Mouse (Mus musculus): ENCODE data around the gene Tubb4b. TPM values are rescaled to one million over a fixed set of nuclear protein-coding genes. Genes with fewer than 3 reads are reported as not detected.
A peak's percentile ranks its signal among the peaks of the same experiment; 100 is the strongest.

Gene Tubb4b
- polyA plus RNA-seq, 1 experiment from 2014 or later, result 319 TPM

GRCm38 (mm10) chr2:25182664-25183063, 41.8 kb downstream of the Tubb4b start:
- Histone ChIP-seq H3K4me2 (ENCODE audit: low read length) (peak overlapping the region; percentile 80), H3K4me3 (replicated peaks; ENCODE audit: low read depth, low read length) (peak overlapping the region; percentile 72), H3K9ac (replicated peaks; ENCODE audit: low read length) (peak overlapping the region; percentile 60; the same call in 1 of the 2 replicates), H3K4me1 (ENCODE audit: control insufficient read depth, insufficient read depth, low read length) (peaks cover 51% of the 10 kb centered on the region), H3K36me3 (ENCODE audit: control insufficient read depth, insufficient read depth, low read length) (no peaks in the 10 kb centered on the region), H3K27ac (replicated peaks; ENCODE audit: low read depth, low read length) (peak overlapping the region; percentile 52), H3K9me3 (ENCODE audit: control insufficient read depth, low read length) (no peaks in the 10 kb centered on the region), H3K27me3 (ENCODE audit: control insufficient read depth, insufficient read depth, low read length) (no peaks in the 10 kb centered on the region)
- DNase-seq (peak; percentile 74), ATAC-seq (ENCODE audit: low FRiP score, low TSS enrichment) (no peak)
- WGBS, result 2% methylated on average over 6 of the region's 6 CpGs

- peak overlapping the region; percentile 72 for H3K4me3 ChIP-seq (replicated peaks; ENCODE audit: low read depth, low read length)
- H3K36me3 ChIP-seq (ENCODE audit: control insufficient read depth, insufficient read depth, low read length), result no peaks in the 10 kb centered on the region
- H3K27ac ChIP-seq (replicated peaks; ENCODE audit: low read depth, low read length), result peak overlapping the region; percentile 83
- no peaks in the 10 kb centered on the region for H3K9me3 ChIP-seq (ENCODE audit: control insufficient read depth, low read length)
- 0% methylated on average over 17 of the region's 17 CpGs for WGBS
- DNase-seq (peak; percentile 46), ATAC-seq (ENCODE audit: low FRiP score, low TSS enrichment) (no peak)
- peaks cover 58% of the 10 kb centered on the region for H3K4me1 ChIP-seq (ENCODE audit: control insufficient read depth, insufficient read depth, low read length)
- H3K9ac ChIP-seq (replicated peaks; ENCODE audit: low read length), result peak overlapping the region; percentile 60
- H3K4me2 ChIP-seq (ENCODE audit: low read length), result peak overlapping the region; percentile 80
- no peaks in the 10 kb centered on the region for H3K27me3 ChIP-seq (ENCODE audit: control insufficient read depth, insufficient read depth, low read length)
These were observed 42.6 kb downstream of the Tubb4b start for GRCm38 (mm10) chr2:25181891-25182397.

GRCm38 (mm10) chr2:25180973-25181890, 43.3 kb downstream of the Tubb4b start:
- H3K4me3 ChIP-seq (replicated peaks; ENCODE audit: low read depth, low read length), result peak overlapping the region; percentile 72
- ATAC-seq (ENCODE audit: low FRiP score, low TSS enrichment) (peak; percentile 31; the same call in 1 of the 2 replicates), DNase-seq (peak; percentile 78)
- H3K27ac ChIP-seq (replicated peaks; ENCODE audit: low read depth, low read length), result peak overlapping the region; percentile 83
- H3K9me3 ChIP-seq (ENCODE audit: control insufficient read depth, low read length), result no peaks in the 10 kb centered on the region
- H3K36me3 ChIP-seq (ENCODE audit: control insufficient read depth, insufficient read depth, low read length), result no peaks in the 10 kb centered on the region
- H3K27me3 ChIP-seq (ENCODE audit: control insufficient read depth, insufficient read depth, low read length), result no peaks in the 10 kb centered on the region
- H3K4me1 ChIP-seq (ENCODE audit: control insufficient read depth, insufficient read depth, low read length), result peaks cover 65% of the 10 kb centered on the region
- peak overlapping the region; percentile 80 for H3K4me2 ChIP-seq (ENCODE audit: low read length)
- WGBS, result under 1% methylated on average over 100 of the region's 100 CpGs
- H3K9ac ChIP-seq (replicated peaks; ENCODE audit: low read length), result peak overlapping the region; percentile 60

GRCm38 (mm10) chr2:25180478-25180903, 44.0 kb downstream of the Tubb4b start, which contains the start of gene Nrarp:
Gene Nrarp (plus strand): TSS chr2:25180758.
- Histone ChIP-seq H3K9me3 (ENCODE audit: control insufficient read depth, low read length) (no peaks in the 10 kb centered on the region), H3K4me3 (replicated peaks; ENCODE audit: low read depth, low read length) (peak within 1 kb of the TSS; percentile 72)
- 0% methylated on average over 35 of the region's 35 CpGs for WGBS

GRCm38 (mm10) chr2:25179566-25180217, 44.8 kb downstream of the Tubb4b start:
- Histone ChIP-seq H3K27me3 (ENCODE audit: control insufficient read depth, insufficient read depth, low read length) (no peaks in the 10 kb centered on the region), H3K36me3 (ENCODE audit: control insufficient read depth, insufficient read depth, low read length) (no peaks in the 10 kb centered on the region), H3K9ac (replicated peaks; ENCODE audit: low read length) (peak overlapping the region; percentile 46; the same call in 1 of the 2 replicates), H3K4me1 (ENCODE audit: control insufficient read depth, insufficient read depth, low read length) (peaks cover 64% of the 10 kb centered on the region), H3K27ac (replicated peaks; ENCODE audit: low read depth, low read length) (peak overlapping the region; percentile 55), H3K4me2 (ENCODE audit: low read length) (peak overlapping the region; percentile 80), H3K4me3 (replicated peaks; ENCODE audit: low read depth, low read length) (peak overlapping the region; percentile 72), H3K9me3 (ENCODE audit: control insufficient read depth, low read length) (no peaks in the 10 kb centered on the region)
- WGBS, result 31% methylated on average over 15 of the region's 15 CpGs
- no peak for ATAC-seq (ENCODE audit: low FRiP score, low TSS enrichment)
- no peak for DNase-seq

More at GRCm38 (mm10) chr2:25180478-25180903, 44.0 kb downstream of the Tubb4b start, which contains the start of gene Nrarp:
- Histone ChIP-seq H3K9ac (replicated peaks; ENCODE audit: low read length) (peak within 1 kb of the TSS; percentile 60), H3K27ac (replicated peaks; ENCODE audit: low read depth, low read length) (peak within 1 kb of the TSS; percentile 83), H3K36me3 (ENCODE audit: control insufficient read depth, insufficient read depth, low read length) (no peaks in the 10 kb centered on the region), H3K4me2 (ENCODE audit: low read length) (peak within 1 kb of the TSS; percentile 80), H3K4me1 (ENCODE audit: control insufficient read depth, insufficient read depth, low read length) (peaks cover 70% of the 10 kb centered on the region), H3K27me3 (ENCODE audit: control insufficient read depth, insufficient read depth, low read length) (no peaks in the 10 kb centered on the region)
- DNase-seq (peak; percentile 96), ATAC-seq (ENCODE audit: low FRiP score, low TSS enrichment) (peak; percentile 90)

- Histone ChIP-seq H3K9me3 (ENCODE audit: control insufficient read depth, low read length) (no peaks in the 10 kb centered on the region), H3K27me3 (ENCODE audit: control insufficient read depth, insufficient read depth, low read length) (no peaks in the 10 kb centered on the region), H3K36me3 (ENCODE audit: control insufficient read depth, insufficient read depth, low read length) (no peaks in the 10 kb centered on the region), H3K27ac (replicated peaks; ENCODE audit: low read depth, low read length) (peak overlapping the region; percentile 77), H3K4me3 (replicated peaks; ENCODE audit: low read depth, low read length) (no peak overlapping the region), H3K4me1 (ENCODE audit: control insufficient read depth, insufficient read depth, low read length) (peaks cover 56% of the 10 kb centered on the region), H3K9ac (replicated peaks; ENCODE audit: low read length) (0 out of 2 replicates have a peak overlapping the region, but pooled peaks have one; percentile 23), H3K4me2 (ENCODE audit: low read length) (peak overlapping the region; percentile 43)
- DNase-seq (peak; percentile 59), ATAC-seq (ENCODE audit: low FRiP score, low TSS enrichment) (no peak)
- WGBS, result 12% methylated on average over 10 of the region's 10 CpGs
These were observed 46.1 kb downstream of the Tubb4b start for GRCm38 (mm10) chr2:25178285-25178972.

GRCm38 (mm10) chr2:25177685-25178084, 46.8 kb downstream of the Tubb4b start:
- WGBS, result 0% methylated on average over 6 of the region's 6 CpGs
- Histone ChIP-seq H3K4me1 (ENCODE audit: control insufficient read depth, insufficient read depth, low read length) (peaks cover 51% of the 10 kb centered on the region), H3K9me3 (ENCODE audit: control insufficient read depth, low read length) (no peaks in the 10 kb centered on the region), H3K27ac (replicated peaks; ENCODE audit: low read depth, low read length) (peak overlapping the region; percentile 77), H3K4me3 (replicated peaks; ENCODE audit: low read depth, low read length) (no peak overlapping the region), H3K27me3 (ENCODE audit: control insufficient read depth, insufficient read depth, low read length) (no peaks in the 10 kb centered on the region), H3K36me3 (ENCODE audit: control insufficient read depth, insufficient read depth, low read length) (no peaks in the 10 kb centered on the region), H3K4me2 (ENCODE audit: low read length) (peak overlapping the region; percentile 43), H3K9ac (replicated peaks; ENCODE audit: low read length) (peak overlapping the region; percentile 23; the same call in 1 of the 2 replicates)
- ATAC-seq (ENCODE audit: low FRiP score, low TSS enrichment) (peak; percentile 27; the same call in 1 of the 2 replicates), DNase-seq (peak; percentile 79)

GRCm38 (mm10) chr2:25177076-25177475, 47.4 kb downstream of the Tubb4b start:
- 27% methylated on average over 4 of the region's 4 CpGs for WGBS
- Histone ChIP-seq H3K4me2 (ENCODE audit: low read length) (peak overlapping the region; percentile 43), H3K9ac (replicated peaks; ENCODE audit: low read length) (0 out of 2 replicates have a peak overlapping the region, but pooled peaks have one; percentile 23), H3K36me3 (ENCODE audit: control insufficient read depth, insufficient read depth, low read length) (no peaks in the 10 kb centered on the region), H3K27ac (replicated peaks; ENCODE audit: low read depth, low read length) (peak overlapping the region; percentile 77), H3K27me3 (ENCODE audit: control insufficient read depth, insufficient read depth, low read length) (no peaks in the 10 kb centered on the region), H3K4me1 (ENCODE audit: control insufficient read depth, insufficient read depth, low read length) (peaks cover 47% of the 10 kb centered on the region), H3K4me3 (replicated peaks; ENCODE audit: low read depth, low read length) (no peak overlapping the region), H3K9me3 (ENCODE audit: control insufficient read depth, low read length) (no peaks in the 10 kb centered on the region)
- DNase-seq (no peak), ATAC-seq (ENCODE audit: low FRiP score, low TSS enrichment) (no peak)
